Mouse (Mus musculus): Measurements from ENCODE around the gene S100a5.

Gene S100a5

GRCm38 (mm10) chr3:90626266-90627021, 18.1 kb downstream of the S100a5 start:
- no peak for DNase-seq

DNA sequence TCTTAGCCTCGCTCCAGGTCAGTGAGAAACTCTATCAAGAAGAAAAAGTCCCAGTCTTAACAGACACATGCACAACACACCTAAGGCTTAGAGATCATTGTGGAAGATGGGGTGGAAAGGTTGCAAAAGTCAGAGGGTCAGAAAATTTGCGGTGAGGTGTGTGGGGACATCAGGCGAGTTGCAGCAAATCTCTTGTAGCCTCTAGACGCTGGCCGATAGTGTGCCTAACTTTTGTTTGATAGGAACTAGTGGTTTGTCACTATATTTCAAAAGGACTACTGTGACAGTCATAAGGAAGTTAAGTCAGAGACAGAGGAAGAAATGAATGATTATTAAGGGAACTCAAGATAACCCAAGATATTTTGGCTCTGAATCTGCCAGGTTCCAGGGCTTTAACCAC, 19.0 kb downstream of the S100a5 start:
- DNase-seq = no peak

DNA sequence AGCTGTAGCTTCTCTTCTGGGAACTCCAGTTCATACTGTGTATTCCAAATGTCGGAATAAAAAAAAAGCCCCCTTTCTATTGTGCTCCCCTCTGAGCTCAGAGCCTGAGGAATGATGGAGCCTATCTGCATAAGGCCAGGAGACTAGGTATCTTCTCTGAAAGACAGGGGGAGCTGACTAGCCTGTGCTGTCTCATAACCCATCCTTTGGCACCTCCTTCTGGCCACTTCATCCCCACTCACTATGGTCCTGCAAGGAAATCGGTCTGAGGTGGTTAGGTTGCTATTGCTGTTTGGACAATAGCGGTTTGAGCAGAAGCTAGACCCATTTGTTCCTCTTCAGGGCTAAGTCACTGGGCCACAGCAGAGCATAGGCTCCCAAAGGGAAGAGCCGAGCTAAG, 19.5 kb downstream of the S100a5 start:
- DNase-seq = peak in 1 of 2 experiments; percentile 49

DNA sequence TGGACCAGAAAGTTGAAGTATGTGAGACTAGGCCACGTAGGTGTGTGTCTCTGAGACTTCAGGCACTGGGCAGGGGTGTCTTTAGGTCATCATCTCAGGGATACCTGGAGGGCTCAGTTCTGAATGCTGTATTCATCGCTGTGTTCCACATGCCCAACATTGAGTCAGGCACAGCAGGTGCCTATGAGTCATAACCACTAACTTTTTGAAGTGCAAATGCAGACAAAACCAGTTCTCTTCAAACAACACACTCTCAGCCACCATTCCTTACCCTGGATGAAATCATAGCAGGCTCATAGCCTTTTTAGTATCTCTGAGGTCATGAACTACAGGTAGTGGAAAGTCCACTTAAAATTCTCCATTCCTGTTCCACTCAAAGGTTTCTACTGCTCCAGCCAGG, 21.0 kb downstream of the S100a5 start:
- DNase-seq = peak in 1 of 2 experiments; percentile 26

- no peak for DNase-seq
These were observed 23.7 kb downstream of the S100a5 start for GRCm38 (mm10) chr3:90631984-90632383.

GRCm38 (mm10) chr3:90638511-90639275, 30.4 kb downstream of the S100a5 start:
- no peak for DNase-seq

- DNase-seq = peak in 1 of 2 experiments; percentile 20
These were observed 31.3 kb downstream of the S100a5 start for GRCm38 (mm10) chr3:90639511-90640154.

DNA sequence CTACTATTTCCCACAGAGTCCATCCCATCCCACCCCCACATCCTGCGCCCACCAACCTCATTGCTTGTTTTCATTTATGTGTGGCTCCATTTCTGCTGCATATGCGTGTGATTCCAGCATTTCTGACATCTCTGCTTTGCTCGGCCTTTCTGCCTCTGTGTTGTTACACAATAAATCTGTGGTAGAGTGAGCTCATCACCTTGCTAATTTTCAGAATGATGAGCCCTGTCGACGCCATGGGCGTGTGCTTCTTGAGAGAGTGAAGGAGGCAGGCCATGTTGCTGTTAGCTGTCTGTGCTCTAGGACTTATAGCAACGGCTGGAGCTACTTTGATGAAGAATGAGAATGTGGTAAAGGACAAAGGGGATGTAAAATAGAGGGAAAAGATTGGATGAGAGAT, 32.7 kb downstream of the S100a5 start:
- no peak for DNase-seq

DNA sequence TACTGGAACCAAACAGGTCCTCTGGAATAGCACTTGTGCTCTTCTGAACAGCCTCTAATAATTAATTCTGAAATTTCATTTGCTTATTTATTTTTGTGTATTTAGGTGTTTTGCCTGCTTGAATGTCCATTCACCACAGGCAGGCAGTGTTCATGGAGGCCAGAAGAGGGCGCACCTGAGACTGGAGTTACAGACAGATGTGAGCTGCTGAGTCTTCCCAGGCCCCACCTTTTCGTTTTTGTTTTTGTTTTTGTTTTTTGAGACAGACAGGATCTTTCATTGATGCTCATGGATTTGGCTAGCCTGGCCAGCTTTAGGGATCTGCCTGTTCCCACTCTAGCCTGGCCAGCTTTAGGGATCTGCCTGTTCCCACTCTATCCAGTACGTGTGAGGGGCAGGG, 35.9 kb downstream of the S100a5 start:
- DNase-seq = peak; percentile 54 to 59

DNA sequence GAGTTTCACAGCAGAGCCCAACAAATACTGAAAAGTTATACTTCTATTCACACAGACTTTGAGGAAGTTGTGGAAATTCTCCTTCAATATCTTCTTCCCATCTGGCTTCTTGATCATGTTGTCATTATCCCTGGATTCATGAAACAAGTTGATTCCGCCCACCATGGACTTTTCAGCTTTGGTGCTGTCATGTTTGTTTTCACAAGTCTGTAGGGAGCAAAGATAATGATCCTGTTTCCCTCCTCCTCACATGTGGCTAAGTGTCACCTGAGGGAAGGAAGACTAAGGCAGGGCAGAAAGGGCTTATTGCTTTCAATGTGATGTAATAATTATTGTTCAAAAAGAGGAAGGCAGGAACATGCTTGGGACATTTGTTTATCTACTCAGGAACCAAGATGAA, 39.0 kb downstream of the S100a5 start:
- no peak for DNase-seq

DNA sequence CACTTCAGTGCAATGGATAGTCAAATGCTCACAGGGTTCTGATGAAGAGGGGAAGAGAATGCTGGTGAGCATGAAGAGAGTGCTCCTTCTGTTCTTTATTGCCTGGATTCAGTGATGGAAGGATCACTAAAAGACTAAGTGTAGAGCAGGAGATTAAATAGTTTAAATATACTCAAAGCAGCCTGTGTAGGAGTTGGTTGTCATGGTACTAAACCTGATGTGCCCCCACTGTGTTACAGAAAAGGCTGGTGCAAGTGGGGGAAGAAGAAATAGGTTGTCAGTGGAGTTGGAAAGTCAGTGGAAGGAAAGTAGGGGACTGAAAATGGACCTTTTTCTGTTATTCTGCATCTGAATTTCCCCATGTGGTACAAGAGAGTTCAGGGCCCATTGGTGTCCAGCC, 40.7 kb downstream of the S100a5 start:
- DNase-seq = no peak

- DNase-seq = no peak
These were observed 41.5 kb downstream of the S100a5 start for GRCm38 (mm10) chr3:90649832-90650231.

DNA sequence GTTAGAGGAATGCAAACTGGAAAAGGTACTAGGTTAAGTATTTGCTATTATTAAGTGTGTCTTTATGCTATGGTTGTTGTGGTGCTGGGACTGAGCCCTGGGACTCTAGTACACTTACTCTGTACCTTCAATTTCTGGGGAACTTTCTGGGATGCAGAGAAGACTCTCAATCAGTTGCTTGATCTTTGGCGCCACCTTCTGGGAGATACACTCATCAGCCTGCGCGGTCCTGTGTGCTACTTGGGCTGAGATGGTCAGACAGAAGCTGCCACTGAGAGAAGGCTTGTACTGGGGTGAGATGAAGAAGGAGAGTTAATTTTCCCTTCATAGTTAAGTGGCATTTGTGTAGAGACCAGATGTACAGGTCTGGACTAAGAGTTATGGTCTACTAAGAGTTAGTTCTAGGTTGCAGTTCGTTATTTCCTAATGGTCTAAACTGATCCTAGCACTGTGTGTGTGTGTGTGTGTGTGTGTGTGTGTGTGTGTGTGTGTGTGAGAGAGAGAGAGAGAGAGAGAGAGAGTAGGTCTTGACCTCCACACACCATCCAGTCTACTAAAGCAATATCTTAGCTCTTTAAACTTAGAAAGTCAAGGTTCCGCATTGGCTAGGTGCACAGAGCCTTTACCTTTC, 44.7 kb downstream of the S100a5 start:
- DNase-seq = peak; percentile 52 to 60

GRCm38 (mm10) chr3:90653717-90654116, 45.4 kb downstream of the S100a5 start, which contains the start of gene S100a7a:
Gene S100a7a (plus strand): TSS chr3:90654017.
- DNase-seq = no peak

DNA sequence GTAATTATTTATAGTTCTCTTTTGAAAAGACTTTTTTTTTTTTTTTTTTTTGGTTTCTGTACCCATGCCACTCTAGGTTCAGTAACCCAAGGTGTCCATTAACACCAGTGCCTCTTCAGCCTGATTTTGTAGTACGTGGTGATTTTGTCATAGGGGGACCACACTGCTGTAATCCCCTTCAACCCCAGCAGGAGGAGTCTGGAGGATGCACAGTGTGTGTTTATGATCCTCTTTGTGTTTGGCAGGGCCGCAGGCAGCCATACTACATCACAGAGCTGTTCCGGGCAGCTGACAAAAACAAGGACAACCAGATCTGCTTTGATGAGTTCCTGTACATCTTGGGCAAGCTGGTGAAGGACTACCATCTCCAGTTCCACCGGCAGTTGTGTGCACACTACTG, 49.1 kb downstream of the S100a5 start:
- DNase-seq = no peak

GRCm38 (mm10) chr3:90659364-90660044, 51.2 kb downstream of the S100a5 start:
- DNase-seq = no peak
